Mouse (Mus musculus): Measurements from ENCODE around the gene Mbd5.

GRCm38 (mm10) chr2:49096765-49097164 is 147.5 kb downstream of the Mbd5 start:
- no peak for TF ChIP-seq CTCF (IDR thresholded peaks at IDR 0.05; ENCODE audit: low read depth)
- TF ChIP-seq EP300 (IDR thresholded peaks at IDR 0.05; ENCODE audit: low read depth) = no peak

Data from liver, postnatal 0 days (tissue).